Mouse (Mus musculus) liver, embryonic 14.5 days (tissue): ENCODE data around the gene Robo4.

Experiments
- CTCF ChIP-seq: IDR thresholded peaks from 2 replicates; pipeline ENCODE4 v1.5.1; 2016; ENCODE audit warnings: antibody characterized with exemption, low read depth, control low read depth
- EP300 ChIP-seq: IDR thresholded peaks from 2 replicates; pipeline ENCODE4 v1.6.1; 2016; ENCODE audit warnings: antibody characterized with exemption, low read depth

DNA sequence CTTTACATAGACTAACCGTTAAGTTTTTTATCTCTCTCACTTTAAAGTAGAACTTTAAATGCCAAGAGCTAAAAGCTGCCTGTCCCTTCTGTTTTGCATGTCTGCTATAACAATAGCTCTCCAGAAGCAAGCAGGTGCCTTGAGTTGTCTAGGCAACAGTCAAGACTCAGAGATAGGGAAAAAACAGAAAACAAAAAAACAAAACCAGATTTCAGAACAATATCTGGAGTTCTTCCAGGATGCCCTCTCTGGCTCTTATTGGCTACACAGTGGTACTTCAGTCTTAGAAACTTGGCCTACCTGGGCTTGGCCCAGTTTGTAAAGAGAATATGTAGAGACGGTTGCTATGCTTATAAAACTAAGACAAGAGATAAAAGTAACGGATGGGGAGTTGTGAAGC, 37.3 kb upstream of the Robo4 start:
- TF ChIP-seq CTCF (no peak), EP300 (no peak)
